Mouse (Mus musculus) MEL (cell line): ENCODE measurements around the gene Lhfpl2.

Experiments used
- CTCF ChIP-seq, 3 experiments: IDR thresholded peaks in 2 of 3; conservative IDR thresholded peaks in 1 of 3; 2 replicates each; pipeline ENCODE4 v1.5.1; 2011 to 2012; ENCODE audit warnings: low read length in 3 of 3, low read depth in 2 of 3, mild to moderate bottlenecking in 2 of 3, improper control_type of control experiment in 1 of 3, inconsistent platforms in 1 of 3, mixed read lengths in 1 of 3, moderate library complexity in 1 of 3; ENCODE audit not compliant: control insufficient read depth in 1 of 3, insufficient read depth in 1 of 3, poor library complexity in 1 of 3, severe bottlenecking in 1 of 3
- EP300 ChIP-seq, 2 experiments: IDR thresholded peaks; 2 replicates each; pipeline ENCODE4 v1.6.1; 2011; ENCODE audit warnings: improper control_type of control experiment in 2 of 2, low read length in 2 of 2, low read depth in 1 of 2, mild to moderate bottlenecking in 1 of 2
- POLR2A ChIP-seq, 2 experiments: IDR thresholded peaks; 2 replicates each; pipeline ENCODE4 v1.6.1; 2011 to 2012; ENCODE audit warnings: low read length in 2 of 2, mild to moderate bottlenecking in 2 of 2, control low read depth in 1 of 2, improper control_type of control experiment in 1 of 2, low read depth in 1 of 2, moderate library complexity in 1 of 2; ENCODE audit not compliant: control insufficient read depth in 1 of 2, insufficient read depth in 1 of 2, poor library complexity in 1 of 2
- TBP ChIP-seq: IDR thresholded peaks from 2 replicates; pipeline ENCODE4 v1.8.0; 2011; ENCODE audit warnings: low read depth, low read length, improper control_type of control experiment
- UBTF ChIP-seq: IDR thresholded peaks from 2 replicates; pipeline ENCODE4 v1.6.1; 2012; ENCODE audit warnings: low read depth, mild to moderate bottlenecking, inconsistent platforms, low read length, improper control_type of control experiment, moderate library complexity, borderline replicate concordance; ENCODE audit not compliant: insufficient read depth

DNA sequence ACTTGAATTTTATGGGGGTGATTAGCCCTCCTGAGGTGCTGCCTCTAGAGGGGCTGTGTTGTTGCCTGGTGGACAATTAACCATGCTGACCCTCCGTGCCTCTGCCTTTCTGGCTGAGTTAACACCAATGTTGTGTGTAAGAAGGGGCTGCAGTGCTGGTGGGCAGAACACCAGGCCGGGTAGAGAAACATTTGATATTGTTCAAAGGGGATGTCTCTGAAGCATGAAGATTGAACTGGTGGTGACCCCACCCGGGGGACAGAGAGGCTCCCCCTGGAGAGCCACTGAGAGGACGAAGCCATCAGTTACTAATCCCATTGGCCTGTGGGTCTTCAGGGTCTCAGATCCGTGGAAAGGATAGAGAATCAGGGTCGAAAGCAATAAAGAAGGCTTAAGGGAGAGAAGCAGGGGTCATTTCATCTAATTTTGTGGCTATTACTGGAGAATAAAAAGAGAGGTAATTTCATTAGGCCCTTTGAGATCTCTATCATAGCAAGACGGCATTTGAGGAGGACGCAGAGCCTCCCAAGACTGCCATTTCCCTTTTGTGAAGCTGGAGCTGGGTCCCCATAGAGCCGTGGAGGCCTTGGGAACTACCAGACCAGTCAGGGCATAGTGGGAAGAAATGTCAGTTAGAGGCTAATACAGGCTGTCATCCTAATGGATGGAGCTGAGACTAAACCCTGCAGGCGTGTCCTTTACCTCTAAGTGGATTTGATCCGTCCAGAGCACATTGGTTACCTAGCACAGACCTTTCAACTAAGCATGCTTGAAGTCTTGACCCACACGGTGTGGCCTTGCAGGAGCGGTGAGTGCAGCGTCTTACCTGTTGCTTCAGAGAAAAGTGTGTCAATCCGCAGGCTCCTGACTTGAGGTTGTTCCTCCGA is 12.1 kb downstream of the Lhfpl2 start:
- no peak for TF ChIP-seq POLR2A (IDR thresholded peaks at IDR 0.05; ENCODE audit: control insufficient read depth in 1 of 2, insufficient read depth in 1 of 2, low read depth in 1 of 2, low read length in 2 of 2, poor library complexity in 1 of 2)
- TF ChIP-seq UBTF = no peak
- no peak for TF ChIP-seq CTCF (IDR thresholded peaks at IDR 0.05 in 2 of 3, conservative IDR thresholded peaks at IDR 0.05 in 1 of 3; ENCODE audit: control insufficient read depth in 1 of 3, insufficient read depth in 1 of 3, low read depth in 2 of 3, low read length in 3 of 3, poor library complexity in 1 of 3, severe bottlenecking in 1 of 3)
- TF ChIP-seq EP300 (IDR thresholded peaks at IDR 0.05; ENCODE audit: low read depth in 1 of 2, low read length in 2 of 2) = no peak
- TF ChIP-seq TBP = no peak
